Comparison of ENCODE assay signal across 8 mouse cellular contexts in genomic region chr16:32876831-32877230, GRCm38 (mm10). TPM values are rescaled to one million over a fixed set of nuclear protein-coding genes. Genes with fewer than 3 reads are reported as not detected.
DNase-seq lines count a peak whose midpoint lies in the region; ATAC-seq and TF ChIP-seq lines count a peak whose summit lies in the region.

No protein-coding gene starts in this region.

- peak overlapping the region; percentile 98 for H3K4me2 ChIP-seq in liver, embryonic 16.5 days (ENCODE audit: low read depth, low read length)

- no peak for TF ChIP-seq CTCF in C2C12 (IDR thresholded peaks at IDR 0.05; ENCODE audit: control insufficient read depth, insufficient read depth, insufficient read length)

- H3K4me3 ChIP-seq in C2C12 (ENCODE audit: insufficient read depth, poor library complexity, severe bottlenecking), result peak overlapping the region; percentile 71
- H3K4me3 ChIP-seq in liver, embryonic 16.5 days (ENCODE audit: low read depth, low read length), result peak overlapping the region; percentile 85

- peak; percentile 38 for ATAC-seq in granulocyte monocyte progenitor cell, adult 5-6 weeks (replicated peaks; ENCODE audit: poor library complexity, severe bottlenecking)
- no peak for ATAC-seq in liver, embryonic 16.5 days (ENCODE audit: low read depth)

- peak overlapping the region; percentile 83; the same call in 1 of the 2 replicates for H3K9ac ChIP-seq in liver, embryonic 16.5 days (ENCODE audit: low read depth, low read length)

- no peaks in the 10 kb centered on the region for H3K27me3 ChIP-seq in C2C12 (ENCODE audit: control insufficient read depth, insufficient read depth, insufficient read length)
- H3K27me3 ChIP-seq in liver, embryonic 16.5 days (ENCODE audit: control insufficient read depth, insufficient read depth, low read depth, low read length), result no peaks in the 10 kb centered on the region

- no peak overlapping the region for H3ac ChIP-seq in C2C12 (ENCODE audit: control insufficient read depth, insufficient read length, low read depth)

- peaks cover 11% of the 10 kb centered on the region for H3K4me1 ChIP-seq in liver, embryonic 16.5 days (ENCODE audit: control insufficient read depth, low read depth, low read length)

- peak; percentile 61 for DNase-seq in heart, adult 11 months
- no peak for DNase-seq in heart, adult 18-20 months
- DNase-seq in urinary bladder, postnatal 36 days (ENCODE audit: low spot score in 2 of 2), result no peak
- DNase-seq in ovary, postnatal 14 days (ENCODE audit: low spot score), result no peak
- DNase-seq in adrenal gland, adult 18-20 months (ENCODE audit: low spot score in 2 of 2), result no peak

- no peak overlapping the region; the same call in 1 of the 2 replicates for H3K27ac ChIP-seq in liver, embryonic 16.5 days (ENCODE audit: low read length)

- peaks cover 42% of the 10 kb centered on the region for H3K79me2 ChIP-seq in C2C12 (ENCODE audit: control insufficient read depth, insufficient read depth)

- H3K36me3 ChIP-seq in C2C12 (ENCODE audit: control insufficient read depth, insufficient read depth), result no peaks in the 10 kb centered on the region
- no peaks in the 10 kb centered on the region for H3K36me3 ChIP-seq in liver, embryonic 16.5 days (ENCODE audit: control insufficient read depth, insufficient read depth)

- 24% methylated on average over 9 of the region's 9 CpGs for WGBS in liver, embryonic 16.5 days (ENCODE audit: insufficient replicate concordance)

- no peaks in the 10 kb centered on the region for H3K9me3 ChIP-seq in liver, embryonic 16.5 days (replicated peaks; ENCODE audit: control insufficient read depth, low read length)

- H3K79me3 ChIP-seq in C2C12 (ENCODE audit: low read depth), result peaks cover 33% of the 10 kb centered on the region

TF ChIP-seq in C2C12, 6 proteins besides CTCF, POLR2A, EP300 and RAD21:
- TF ChIP-seq CEBPB (IDR thresholded peaks at IDR 0.05; ENCODE audit: low read depth) (no peak), MYOG (IDR thresholded peaks at IDR 0.05; ENCODE audit: control insufficient read depth, extremely low read depth, insufficient read length) (no peak), MYOD1 (IDR thresholded peaks at IDR 0.05; ENCODE audit: control insufficient read depth, insufficient read length, low read depth) (no peak), FOSL1 (IDR thresholded peaks at IDR 0.05; ENCODE audit: insufficient read depth, low read length, poor library complexity, severe bottlenecking) (no peak)

RNA-seq across cellular contexts. Expression of gene Fyttd1, which starts 0.5 kb away (rescaled TPM):
- 100 to 1,000 TPM; 105 to 106 TPM for total RNA-seq in heart, adult 18-20 months (2021)
- 16.8 TPM for polyA plus RNA-seq in C2C12 (2012; fragmentation: generic; extraction: Trizol)
- total RNA-seq in granulocyte monocyte progenitor cell, adult 5-6 weeks (2014; fragmentation: Nextera tagmentation), result 15.9 and 23.6 TPM in 2 replicates
- total RNA-seq in granulocyte monocyte progenitor cell, adult 5-6 weeks (2017), result 58.2 and 68.9 TPM in 2 replicates
- 24.9 and 27.0 TPM in 2 replicates for polyA plus RNA-seq in liver, embryonic 16.5 days (2015; fragmentation: Nextera tagmentation; extraction: Ambion mirVana)
- 100 to 1,000 TPM; 109 to 111 TPM for total RNA-seq in adrenal gland, adult 18-20 months (2021)

RNA-seq across cellular contexts. Expression of gene Rubcn, which starts 0.7 kb away (rescaled TPM):
- 10 to 100 TPM; 28.3 to 29.7 TPM for total RNA-seq in heart, adult 18-20 months (2021)
- polyA plus RNA-seq in C2C12 (2012; fragmentation: generic; extraction: Trizol), result 22.1 TPM
- 19.7 and 31.5 TPM in 2 replicates for total RNA-seq in granulocyte monocyte progenitor cell, adult 5-6 weeks (2014; fragmentation: Nextera tagmentation)
- total RNA-seq in granulocyte monocyte progenitor cell, adult 5-6 weeks (2017), result 10.4 and 12.9 TPM in 2 replicates
- 5.4 and 6.1 TPM in 2 replicates for polyA plus RNA-seq in liver, embryonic 16.5 days (2015; fragmentation: Nextera tagmentation; extraction: Ambion mirVana)
- total RNA-seq in adrenal gland, adult 18-20 months (2021), result 10 to 100 TPM; 23.1 to 24.3 TPM

RNA-seq across cellular contexts. Expression of gene Lrch3, which starts 37.1 kb away (rescaled TPM):
- total RNA-seq in heart, adult 18-20 months (2021), result 10 to 100 TPM; 19.9 to 21.4 TPM
- polyA plus RNA-seq in C2C12 (2012; fragmentation: generic; extraction: Trizol), result 6.7 TPM
- total RNA-seq in granulocyte monocyte progenitor cell, adult 5-6 weeks (2014; fragmentation: Nextera tagmentation), result 23.8 and 37.8 TPM in 2 replicates
- total RNA-seq in granulocyte monocyte progenitor cell, adult 5-6 weeks (2017), result 12.1 and 16.8 TPM in 2 replicates
- polyA plus RNA-seq in liver, embryonic 16.5 days (2015; fragmentation: Nextera tagmentation; extraction: Ambion mirVana), result 4.5 and 5.1 TPM in 2 replicates
- 10 to 100 TPM; 27.9 to 33.1 TPM for total RNA-seq in adrenal gland, adult 18-20 months (2021)
